Mouse (Mus musculus) large intestine, adult 2 months (tissue): ENCODE results near the gene Pnck. TPM values are rescaled to one million over a fixed set of nuclear protein-coding genes. Genes with fewer than 3 reads are reported as not detected.

Source experiments
- DNase-seq: peaks from one replicate; pipeline ENCODE4 v3.0.0-alpha.2; 2012; ENCODE audit warnings: low read depth, low spot score
- WGBS: fragments of 180-500 bp; shearing (Covaris S2); methylation state at CpG from one replicate; pipeline ENCODE4 v1.1.7; 2018; 5-methylcytosine and 5-hydroxymethylcytosine counted together
- polyA plus RNA-seq: library from polyadenylated mRNA; depleted of rRNA; stranded (reverse); fragments of >200 nt; gene quantifications from 2 replicates; pipeline ENCODE4 v1.2.3, GENCODE M21; 2012; rRNA removed

Pnck gene
- 10.8 and 14.1 TPM in 2 replicates for polyA plus RNA-seq

DNA sequence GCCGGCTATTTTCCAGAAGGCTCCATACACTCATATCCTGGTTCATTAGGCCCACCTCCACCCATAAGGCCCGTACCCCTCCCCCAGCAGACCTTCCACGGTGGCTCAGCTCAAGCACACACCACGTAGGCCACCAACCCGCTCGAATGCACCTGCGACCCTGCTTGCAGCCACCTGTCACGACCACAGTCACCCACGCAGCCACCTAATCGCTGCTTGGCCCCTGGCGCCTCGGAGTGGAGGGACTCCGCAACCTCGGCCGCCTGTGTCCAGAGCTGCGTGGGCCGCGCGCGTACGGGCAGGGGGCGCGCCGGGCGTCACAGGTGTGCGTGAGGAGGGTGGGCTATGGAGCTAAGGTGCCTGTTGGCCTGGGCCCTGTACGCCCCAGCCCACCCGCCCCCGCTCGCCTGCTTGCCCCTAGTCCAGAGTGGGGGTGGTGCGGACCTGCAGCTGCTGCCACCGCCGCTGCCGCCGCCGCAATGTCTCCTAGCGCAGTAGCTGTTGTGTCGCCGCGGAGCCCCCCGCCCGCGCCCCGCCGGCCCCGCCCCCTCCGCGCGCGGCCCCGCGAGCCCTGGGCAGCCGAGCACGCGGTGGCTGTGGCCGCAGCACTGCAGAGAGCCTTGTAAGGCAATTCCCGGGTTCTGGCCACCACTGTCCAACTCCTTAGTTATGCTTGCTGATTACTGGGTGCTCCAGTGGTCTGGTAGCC, at the start of gene Pnck:
Gene Pnck, minus strand, starts transcription at position 543 of the 709 bp plus-strand sequence.
- 22% methylated on average over 36 of the region's 57 CpGs for WGBS
- DNase-seq, result no peak

GRCm38 (mm10) chrX:73700472-73700871, 40.6 kb upstream of the Pnck start:
- 49% methylated on average over 1 of the region's 1 CpGs for WGBS
- DNase-seq, result no peak

DNA sequence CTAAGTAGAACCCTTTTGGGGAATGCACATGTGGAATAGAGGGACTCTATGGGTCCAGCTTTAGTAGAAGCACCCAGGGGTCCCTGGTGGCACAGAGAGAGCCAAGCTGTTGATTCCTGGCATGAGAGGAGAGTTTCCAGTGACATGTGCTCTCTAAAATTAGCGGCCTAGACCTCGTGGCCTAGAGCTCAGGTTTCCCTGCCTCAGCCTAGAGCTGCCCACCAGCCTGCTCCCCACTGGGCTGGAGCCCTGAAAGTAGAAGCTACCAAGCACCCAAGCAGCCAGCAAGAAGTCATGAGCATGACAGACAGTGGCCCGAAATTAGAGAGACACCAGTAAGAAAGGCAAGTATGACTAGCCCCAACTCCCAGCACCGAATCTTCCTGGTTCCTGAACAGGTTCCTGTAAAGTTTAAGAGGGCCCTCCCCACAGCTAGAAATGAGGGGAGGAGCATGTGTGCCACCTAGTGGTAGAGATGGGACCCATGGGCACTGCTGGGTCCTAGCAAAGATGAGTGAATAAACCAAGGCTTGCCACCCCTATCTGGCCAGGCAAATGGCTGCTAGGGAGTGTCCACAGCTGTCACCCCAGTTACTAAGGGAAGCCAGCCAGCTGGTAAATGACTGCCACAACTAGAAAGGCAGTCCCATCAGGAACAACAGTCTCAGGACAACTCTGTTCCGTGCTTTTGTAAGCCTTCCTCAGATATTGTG, 31.2 kb upstream of the Pnck start:
- WGBS, result 41% methylated on average over 5 of the region's 5 CpGs

DNA sequence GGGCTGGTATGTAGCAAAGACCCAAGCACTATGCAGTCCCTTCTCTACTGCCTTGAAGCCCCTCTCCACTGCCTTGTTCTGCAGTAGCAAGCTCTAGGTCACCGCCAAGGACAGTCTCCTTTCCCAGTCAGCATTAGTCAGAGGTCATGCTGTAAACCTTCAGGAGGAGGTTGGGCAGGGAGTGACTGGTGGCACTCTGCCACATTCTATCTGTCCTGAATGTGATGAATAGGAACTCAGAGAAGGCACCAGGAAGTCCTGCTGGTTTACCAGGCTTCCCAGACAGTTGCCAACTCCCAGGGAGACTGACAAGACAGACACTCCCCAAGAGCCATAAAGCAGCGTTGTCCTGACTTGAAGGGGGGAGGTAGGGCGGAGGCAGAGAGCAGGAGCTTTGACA, 25.7 kb upstream of the Pnck start:
- DNase-seq, result no peak
- 23% methylated on average over 3 of the region's 3 CpGs for WGBS

More for the DNA sequence above, 31.2 kb upstream of the Pnck start:
- DNase-seq, result no peak

DNA sequence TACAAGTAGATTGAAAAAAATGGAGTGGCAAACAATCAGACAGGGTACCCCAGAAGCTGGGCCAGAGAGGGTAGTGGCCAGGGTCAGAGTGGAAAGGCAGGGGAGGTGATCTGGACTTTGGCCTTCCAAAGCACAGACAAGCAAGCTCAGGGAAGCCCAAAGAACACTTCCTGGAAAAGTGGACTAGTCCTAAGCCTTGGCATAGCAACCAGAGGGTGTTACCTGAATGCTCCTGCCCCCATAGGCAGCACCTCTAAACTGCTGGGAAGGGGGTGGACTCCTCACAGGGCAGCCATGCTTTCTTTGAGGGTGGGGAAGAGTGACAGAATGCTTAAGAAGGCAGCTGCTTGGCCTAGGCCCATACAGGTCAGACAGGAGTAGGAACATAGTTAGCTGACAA, 25.1 kb upstream of the Pnck start:
- DNase-seq, result no peak

GRCm38 (mm10) chrX:73684156-73684555, 24.2 kb upstream of the Pnck start:
- no peak for DNase-seq
- 64% methylated on average over 2 of the region's 2 CpGs for WGBS

- no peak for DNase-seq
- 86% methylated on average over 4 of the region's 4 CpGs for WGBS
These were observed 16.8 kb upstream of the Pnck start for GRCm38 (mm10) chrX:73676668-73677067.

- 51% methylated on average over 2 of the region's 2 CpGs for WGBS
- no peak for DNase-seq
These were observed 15.3 kb upstream of the Pnck start for GRCm38 (mm10) chrX:73675231-73675630.

DNA sequence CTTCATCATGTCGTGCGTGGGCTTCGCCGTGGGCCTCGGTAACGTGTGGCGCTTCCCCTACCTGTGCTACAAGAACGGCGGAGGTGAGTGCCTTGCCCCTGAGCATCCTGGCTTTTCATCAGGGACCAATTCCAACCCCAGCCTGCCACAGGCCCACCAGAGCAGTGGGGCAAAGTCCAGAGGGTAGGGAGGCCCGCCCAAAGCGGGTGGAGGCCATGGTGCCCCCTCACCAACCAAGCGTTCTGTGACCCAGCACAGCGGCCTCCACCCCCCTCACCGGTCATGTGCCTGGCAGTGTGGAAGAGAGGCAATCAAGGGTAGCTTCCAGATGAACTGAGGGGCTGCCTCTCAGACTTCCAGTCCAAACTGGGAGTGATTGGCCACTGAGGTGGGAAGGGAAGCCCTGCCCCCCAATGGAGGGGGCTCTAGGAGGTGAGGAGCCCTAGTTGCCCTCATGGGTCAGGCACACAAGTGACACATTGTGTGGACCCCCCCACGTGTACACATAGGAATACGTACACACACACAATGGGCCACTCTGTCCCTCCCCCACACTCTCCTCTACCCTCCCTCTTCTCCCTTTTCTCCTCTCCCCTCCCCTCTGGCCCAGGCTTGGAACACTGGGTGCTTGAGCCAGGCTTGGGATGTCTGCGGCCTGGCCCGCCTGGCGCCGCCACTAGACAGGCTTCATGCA, 14.2 kb upstream of the Pnck start:
- DNase-seq, result no peak
- 30% methylated on average over 20 of the region's 20 CpGs for WGBS

DNA sequence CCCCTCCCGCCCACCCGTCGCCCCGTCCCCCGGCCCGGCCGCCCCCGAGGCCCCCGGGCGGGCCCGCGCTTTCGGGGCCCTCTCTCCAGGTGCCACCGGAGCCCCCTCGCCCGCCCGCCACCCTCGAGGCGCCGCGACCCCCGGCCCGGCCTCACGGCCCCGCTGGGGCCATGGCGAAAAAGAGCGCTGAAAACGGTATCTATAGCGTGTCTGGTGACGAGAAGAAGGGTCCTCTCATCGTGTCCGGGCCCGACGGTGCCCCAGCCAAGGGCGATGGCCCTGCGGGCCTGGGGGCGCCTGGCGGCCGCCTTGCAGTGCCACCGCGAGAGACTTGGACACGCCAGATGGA, 13.7 kb upstream of the Pnck start:
- DNase-seq, result no peak
- WGBS, result 26% methylated on average over 40 of the region's 42 CpGs

- no peak for DNase-seq
- 14% methylated on average over 57 of the region's 72 CpGs for WGBS
These were observed 13.1 kb upstream of the Pnck start, which contains the start of gene Slc6a8 for GRCm38 (mm10) chrX:73672879-73673618. Gene Slc6a8 (plus strand): TSS chrX:73673150.

DNA sequence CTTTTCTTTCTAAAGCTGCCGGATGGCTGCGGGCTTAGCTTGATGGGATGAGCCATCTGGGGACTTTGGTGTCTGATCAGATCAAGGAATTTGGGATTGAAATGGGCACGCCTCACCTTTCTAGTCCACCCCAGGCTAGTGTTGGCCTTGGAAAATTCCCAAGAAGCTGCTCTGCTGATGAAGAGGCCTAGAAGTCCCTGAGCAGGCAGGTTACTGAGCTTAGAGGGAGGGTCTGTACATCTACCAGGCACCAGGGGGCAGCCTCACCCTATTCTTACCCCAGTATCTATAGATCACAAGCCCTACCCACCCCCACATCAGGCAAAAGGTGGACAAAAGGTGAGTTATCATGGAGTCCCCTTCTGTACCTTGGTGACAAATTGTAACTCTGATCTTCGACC, 12.1 kb upstream of the Pnck start:
- DNase-seq, result no peak
- 55% methylated on average over 4 of the region's 4 CpGs for whole genome bisulfite sequencing

DNA sequence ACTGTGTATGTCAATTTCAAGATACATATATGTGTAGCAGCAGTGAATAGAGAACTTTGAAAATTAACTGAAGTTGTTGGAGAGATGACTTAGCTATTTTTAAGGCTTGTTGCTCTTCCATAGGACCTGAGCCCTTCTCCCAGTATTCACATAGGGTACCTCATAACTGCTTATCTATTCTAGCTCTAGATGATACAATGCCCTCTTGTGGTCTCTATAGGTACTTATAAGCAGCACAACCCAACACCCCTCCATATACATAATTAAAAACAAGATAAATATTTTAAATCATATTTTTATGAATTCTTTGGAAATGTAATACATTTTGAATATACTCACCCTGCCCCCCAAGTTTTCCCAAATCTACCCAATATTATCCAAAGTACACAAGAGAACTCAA, 3.2 kb upstream of the Pnck start:
- no peak for DNase-seq

DNA sequence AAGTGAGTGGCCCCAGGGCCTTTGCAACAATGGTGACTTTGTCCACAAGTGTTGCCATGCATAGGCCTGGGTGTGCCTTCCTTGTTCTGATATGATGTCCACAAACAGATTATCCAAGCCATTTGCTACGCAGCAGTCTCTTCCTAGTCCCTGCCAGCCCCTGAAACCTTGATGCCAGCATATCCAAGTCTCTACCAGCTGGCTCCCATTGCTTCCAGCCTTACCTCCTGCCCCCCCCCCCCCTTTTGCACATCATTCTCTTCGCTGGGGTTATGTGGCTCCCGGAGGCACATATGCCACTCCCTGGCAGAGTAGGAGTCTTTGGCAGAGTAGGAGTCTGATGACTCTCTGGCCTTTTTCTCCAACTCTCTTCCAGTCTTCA, 358 bp upstream of the Pnck start:
- DNase-seq, result no peak
- 57% methylated on average over 3 of the region's 3 CpGs for WGBS

- WGBS, result 71% methylated on average over 13 of the region's 13 CpGs
- DNase-seq, result no peak
These were observed 862 bp downstream of the Pnck start for GRCm38 (mm10) chrX:73658936-73659574.

- no peak for DNase-seq
- WGBS, result 56% methylated on average over 7 of the region's 7 CpGs
These were observed 1.5 kb downstream of the Pnck start for GRCm38 (mm10) chrX:73658391-73658790.

- DNase-seq, result no peak
- WGBS, result 45% methylated on average over 3 of the region's 3 CpGs
These were observed 4.4 kb downstream of the Pnck start for GRCm38 (mm10) chrX:73655529-73655928.

- no peak for DNase-seq
- 20% methylated on average over 6 of the region's 6 CpGs for WGBS
These were observed 5.7 kb downstream of the Pnck start for GRCm38 (mm10) chrX:73654177-73654576.

- DNase-seq, result no peak
- 82% methylated on average over 6 of the region's 6 CpGs for WGBS
These were observed 6.5 kb downstream of the Pnck start for GRCm38 (mm10) chrX:73653392-73653791.

- WGBS, result 52% methylated on average over 3 of the region's 3 CpGs
- no peak for DNase-seq
These were observed 9.0 kb downstream of the Pnck start for GRCm38 (mm10) chrX:73650869-73651268.
